Mouse (Mus musculus): ENCODE measurements around the gene Gm26602. TPM values are rescaled to one million over a fixed set of nuclear protein-coding genes. Genes with fewer than 3 reads are reported as not detected.

The Gm26602 gene
- polyA plus RNA-seq, 1 experiment from 2014 or later = 4.3 TPM

GRCm38 (mm10) chr10:79916808-79917531, 6.3 kb downstream of the Gm26602 start, which contains the start of gene Kiss1r:
Gene Kiss1r, plus strand, starts transcription at chr10:79916971.
- peak within 1 kb of the TSS; percentile 96 for H3K9ac ChIP-seq (replicated peaks; ENCODE audit: low read length)
- H3K27ac ChIP-seq (replicated peaks; ENCODE audit: low read depth, low read length) = peak within 1 kb of the TSS; percentile 59
- H3K4me3 ChIP-seq (ENCODE audit: low read depth, low read length) = peak within 1 kb of the TSS; percentile 83
- ATAC-seq (replicated peaks; ENCODE audit: insufficient number of reproducible peaks, low FRiP score, low TSS enrichment, low read depth) (peak; percentile 74), DNase-seq (ENCODE audit: low spot score) (peak; percentile 87)
- H3K27me3 ChIP-seq (ENCODE audit: control insufficient read depth, insufficient read depth, low read length) = peaks cover 46% of the 10 kb centered on the region
- WGBS = 3% methylated on average over 42 of the region's 42 CpGs
- H3K4me1 ChIP-seq (ENCODE audit: control insufficient read depth, insufficient read depth, low read length) = peaks cover 8% of the 10 kb centered on the region; the same call in 1 of the 2 replicates
- no peaks in the 10 kb centered on the region for H3K9me3 ChIP-seq (replicated peaks; ENCODE audit: control insufficient read depth, low read length)
- H3K36me3 ChIP-seq (replicated peaks; ENCODE audit: control insufficient read depth, insufficient read depth, low read depth, low read length) = no peaks in the 10 kb centered on the region
- peak within 1 kb of the TSS; percentile 91 for H3K4me2 ChIP-seq (ENCODE audit: low read depth, low read length)

- Histone ChIP-seq H3K4me3 (ENCODE audit: low read depth, low read length) (peak overlapping the region; percentile 83; the same call in 1 of the 2 replicates), H3K27ac (replicated peaks; ENCODE audit: low read depth, low read length) (no peak overlapping the region), H3K9me3 (replicated peaks; ENCODE audit: control insufficient read depth, low read length) (no peaks in the 10 kb centered on the region), H3K27me3 (ENCODE audit: control insufficient read depth, insufficient read depth, low read length) (peaks cover 53% of the 10 kb centered on the region), H3K9ac (replicated peaks; ENCODE audit: low read length) (no peak overlapping the region), H3K4me1 (ENCODE audit: control insufficient read depth, insufficient read depth, low read length) (peaks cover 8% of the 10 kb centered on the region; the same call in 1 of the 2 replicates), H3K4me2 (ENCODE audit: low read depth, low read length) (no peak overlapping the region), H3K36me3 (replicated peaks; ENCODE audit: control insufficient read depth, insufficient read depth, low read depth, low read length) (no peaks in the 10 kb centered on the region)
- ATAC-seq (replicated peaks; ENCODE audit: insufficient number of reproducible peaks, low FRiP score, low TSS enrichment, low read depth) = no peak
- 67% methylated on average over 5 of the region's 5 CpGs for WGBS
- DNase-seq (ENCODE audit: low spot score) = no peak
Observed at GRCm38 (mm10) chr10:79917532-79918100, 7.0 kb downstream of the Gm26602 start.

GRCm38 (mm10) chr10:79918231-79919078, 7.8 kb downstream of the Gm26602 start:
- no peak overlapping the region for H3K4me2 ChIP-seq (ENCODE audit: low read depth, low read length)
- no peak for DNase-seq (ENCODE audit: low spot score)
- H3K9me3 ChIP-seq (replicated peaks; ENCODE audit: control insufficient read depth, low read length) = no peaks in the 10 kb centered on the region
- H3K9ac ChIP-seq (replicated peaks; ENCODE audit: low read length) = no peak overlapping the region; the same call in 1 of the 2 replicates
- H3K4me3 ChIP-seq (ENCODE audit: low read depth, low read length) = peak overlapping the region; percentile 4; the same call in 1 of the 2 replicates
- no peak for ATAC-seq (replicated peaks; ENCODE audit: insufficient number of reproducible peaks, low FRiP score, low TSS enrichment, low read depth)
- WGBS = 7% methylated on average over 35 of the region's 35 CpGs
- H3K4me1 ChIP-seq (ENCODE audit: control insufficient read depth, insufficient read depth, low read length) = peaks cover 8% of the 10 kb centered on the region; the same call in 1 of the 2 replicates
- peaks cover 61% of the 10 kb centered on the region for H3K27me3 ChIP-seq (ENCODE audit: control insufficient read depth, insufficient read depth, low read length)
- no peak overlapping the region for H3K27ac ChIP-seq (replicated peaks; ENCODE audit: low read depth, low read length)
- H3K36me3 ChIP-seq (replicated peaks; ENCODE audit: control insufficient read depth, insufficient read depth, low read depth, low read length) = no peaks in the 10 kb centered on the region

- DNase-seq (ENCODE audit: low spot score) = no peak
- WGBS = 6% methylated on average over 20 of the region's 21 CpGs
- Histone ChIP-seq H3K9me3 (replicated peaks; ENCODE audit: control insufficient read depth, low read length) (no peaks in the 10 kb centered on the region), H3K4me1 (ENCODE audit: control insufficient read depth, insufficient read depth, low read length) (peaks cover 8% of the 10 kb centered on the region; the same call in 1 of the 2 replicates), H3K36me3 (replicated peaks; ENCODE audit: control insufficient read depth, insufficient read depth, low read depth, low read length) (no peaks in the 10 kb centered on the region), H3K9ac (replicated peaks; ENCODE audit: low read length) (no peak overlapping the region), H3K27me3 (ENCODE audit: control insufficient read depth, insufficient read depth, low read length) (peaks cover 61% of the 10 kb centered on the region), H3K4me3 (ENCODE audit: low read depth, low read length) (peak overlapping the region; percentile 10; the same call in 1 of the 2 replicates), H3K4me2 (ENCODE audit: low read depth, low read length) (peak overlapping the region; percentile 23; the same call in 1 of the 2 replicates), H3K27ac (replicated peaks; ENCODE audit: low read depth, low read length) (no peak overlapping the region)
- no peak for ATAC-seq (replicated peaks; ENCODE audit: insufficient number of reproducible peaks, low FRiP score, low TSS enrichment, low read depth)
Observed at GRCm38 (mm10) chr10:79919251-79919849, 8.7 kb downstream of the Gm26602 start.

- H3K27ac ChIP-seq (replicated peaks; ENCODE audit: low read depth, low read length) = no peak overlapping the region
- WGBS = 18% methylated on average over 26 of the region's 26 CpGs
- H3K36me3 ChIP-seq (replicated peaks; ENCODE audit: control insufficient read depth, insufficient read depth, low read depth, low read length) = no peaks in the 10 kb centered on the region
- ATAC-seq (replicated peaks; ENCODE audit: insufficient number of reproducible peaks, low FRiP score, low TSS enrichment, low read depth) (no peak), DNase-seq (ENCODE audit: low spot score) (no peak)
- H3K27me3 ChIP-seq (ENCODE audit: control insufficient read depth, insufficient read depth, low read length) = peaks cover 61% of the 10 kb centered on the region
- no peak overlapping the region for H3K4me3 ChIP-seq (ENCODE audit: low read depth, low read length)
- H3K4me2 ChIP-seq (ENCODE audit: low read depth, low read length) = peak overlapping the region; percentile 29
- no peak overlapping the region for H3K9ac ChIP-seq (replicated peaks; ENCODE audit: low read length)
- H3K4me1 ChIP-seq (ENCODE audit: control insufficient read depth, insufficient read depth, low read length) = peaks cover 8% of the 10 kb centered on the region; the same call in 1 of the 2 replicates
- no peaks in the 10 kb centered on the region for H3K9me3 ChIP-seq (replicated peaks; ENCODE audit: control insufficient read depth, low read length)
Observed at GRCm38 (mm10) chr10:79920056-79920890, 9.6 kb downstream of the Gm26602 start.

GRCm38 (mm10) chr10:79920958-79921535, 10.4 kb downstream of the Gm26602 start, which contains the start of gene R3hdm4:
Gene R3hdm4, minus strand, starts transcription at chr10:79921208.
- Histone ChIP-seq H3K4me3 (ENCODE audit: low read depth, low read length) (peak within 1 kb of the TSS; percentile 19; the same call in 1 of the 2 replicates), H3K4me1 (ENCODE audit: control insufficient read depth, insufficient read depth, low read length) (peaks cover 7% of the 10 kb centered on the region; the same call in 1 of the 2 replicates), H3K9me3 (replicated peaks; ENCODE audit: control insufficient read depth, low read length) (no peaks in the 10 kb centered on the region), H3K4me2 (ENCODE audit: low read depth, low read length) (peak within 1 kb of the TSS; percentile 42), H3K27ac (replicated peaks; ENCODE audit: low read depth, low read length) (no peak within 1 kb of the TSS), H3K9ac (replicated peaks; ENCODE audit: low read length) (peak within 1 kb of the TSS; percentile 22), H3K27me3 (ENCODE audit: control insufficient read depth, insufficient read depth, low read length) (peaks cover 61% of the 10 kb centered on the region), H3K36me3 (replicated peaks; ENCODE audit: control insufficient read depth, insufficient read depth, low read depth, low read length) (no peaks in the 10 kb centered on the region)
- 3% methylated on average over 40 of the region's 41 CpGs for WGBS
- ATAC-seq (replicated peaks; ENCODE audit: insufficient number of reproducible peaks, low FRiP score, low TSS enrichment, low read depth) (no peak), DNase-seq (ENCODE audit: low spot score) (no peak)

Data from embryonic facial prominence, embryonic 11.5 days (tissue).